Mouse (Mus musculus) ES-CJ7 (cell line): ENCODE results near the gene Hist1h3h.

Experiments
- DNase-seq: peaks from one replicate; pipeline ENCODE4 v3.0.0; 2011; ENCODE audit warnings: low read depth, low spot score

Gene Hist1h3h

DNA sequence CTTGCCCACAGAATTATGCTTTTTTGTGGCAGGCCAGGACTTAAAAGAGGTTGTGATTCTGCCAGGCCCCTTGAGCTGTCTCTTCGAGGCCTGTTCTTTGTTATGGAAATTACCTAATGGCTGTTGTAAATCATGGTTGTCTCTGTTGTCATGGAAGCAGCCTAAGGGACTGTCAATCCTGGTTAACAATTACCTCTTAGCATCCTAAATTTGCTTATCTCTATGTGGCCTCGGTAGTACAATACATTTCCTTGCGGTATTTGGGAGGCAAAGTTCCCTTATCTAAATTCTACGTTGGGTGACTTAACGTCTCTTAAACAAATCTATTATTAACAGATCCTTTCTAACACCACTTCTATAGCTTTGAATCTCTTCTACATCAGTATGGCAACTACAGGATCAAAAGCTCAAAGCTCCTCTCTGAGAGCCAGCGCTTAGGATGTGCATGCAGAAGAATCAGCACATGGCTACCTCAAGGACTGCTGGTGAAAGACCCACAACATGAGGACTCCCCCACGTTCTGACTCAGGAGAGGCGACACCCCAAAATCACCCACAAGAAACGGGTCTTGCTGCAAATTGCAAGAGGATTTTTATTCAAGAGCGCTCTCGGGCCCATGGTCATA lies 10.6 kb downstream of the Hist1h3h start:
- DNase-seq, result peak; percentile 42

DNA sequence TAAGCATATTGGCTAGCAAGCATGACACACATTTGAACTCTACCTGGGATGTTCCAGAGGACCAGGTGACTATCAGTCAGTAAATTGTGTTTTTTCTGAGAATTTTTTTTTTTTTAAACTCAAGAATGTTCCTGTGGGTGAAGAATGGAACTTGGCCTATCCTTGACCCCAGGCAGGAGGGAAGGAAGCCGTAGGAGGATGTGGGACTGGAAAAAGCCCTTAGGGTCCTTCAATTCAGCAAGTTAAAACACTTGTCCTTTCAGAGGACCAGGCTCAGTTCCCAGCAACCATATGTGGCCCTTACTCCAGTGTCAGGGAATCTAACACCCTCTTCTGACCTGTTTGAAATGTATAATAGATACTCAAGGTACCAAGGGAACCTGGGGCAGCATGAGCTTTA lies 12.1 kb downstream of the Hist1h3h start:
- DNase-seq, result no peak

DNA sequence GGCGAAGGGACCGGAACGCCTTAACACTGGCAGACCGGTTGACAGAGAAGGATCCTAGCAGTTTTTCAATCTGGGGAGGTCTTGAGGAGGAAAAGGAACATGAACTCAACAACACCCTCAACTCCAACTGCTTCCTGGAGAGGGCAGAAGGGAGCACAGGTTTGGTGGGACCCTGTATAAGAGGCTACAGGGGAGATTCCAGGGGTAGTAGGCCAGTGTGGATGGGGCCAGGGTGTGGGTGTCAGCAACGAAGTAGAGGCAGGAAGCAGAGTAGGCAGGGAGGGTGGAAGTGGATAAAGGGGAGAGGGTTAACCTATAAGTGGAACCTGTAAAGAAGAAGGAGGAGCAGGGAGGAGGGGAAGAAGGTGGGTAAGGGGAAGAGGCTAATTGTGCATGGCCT lies 16.0 kb downstream of the Hist1h3h start:
- peak; percentile 78 for DNase-seq

GRCm38 (mm10) chr13:21734010-21734905 lies 16.8 kb downstream of the Hist1h3h start:
- peak; percentile 93 for DNase-seq

DNA sequence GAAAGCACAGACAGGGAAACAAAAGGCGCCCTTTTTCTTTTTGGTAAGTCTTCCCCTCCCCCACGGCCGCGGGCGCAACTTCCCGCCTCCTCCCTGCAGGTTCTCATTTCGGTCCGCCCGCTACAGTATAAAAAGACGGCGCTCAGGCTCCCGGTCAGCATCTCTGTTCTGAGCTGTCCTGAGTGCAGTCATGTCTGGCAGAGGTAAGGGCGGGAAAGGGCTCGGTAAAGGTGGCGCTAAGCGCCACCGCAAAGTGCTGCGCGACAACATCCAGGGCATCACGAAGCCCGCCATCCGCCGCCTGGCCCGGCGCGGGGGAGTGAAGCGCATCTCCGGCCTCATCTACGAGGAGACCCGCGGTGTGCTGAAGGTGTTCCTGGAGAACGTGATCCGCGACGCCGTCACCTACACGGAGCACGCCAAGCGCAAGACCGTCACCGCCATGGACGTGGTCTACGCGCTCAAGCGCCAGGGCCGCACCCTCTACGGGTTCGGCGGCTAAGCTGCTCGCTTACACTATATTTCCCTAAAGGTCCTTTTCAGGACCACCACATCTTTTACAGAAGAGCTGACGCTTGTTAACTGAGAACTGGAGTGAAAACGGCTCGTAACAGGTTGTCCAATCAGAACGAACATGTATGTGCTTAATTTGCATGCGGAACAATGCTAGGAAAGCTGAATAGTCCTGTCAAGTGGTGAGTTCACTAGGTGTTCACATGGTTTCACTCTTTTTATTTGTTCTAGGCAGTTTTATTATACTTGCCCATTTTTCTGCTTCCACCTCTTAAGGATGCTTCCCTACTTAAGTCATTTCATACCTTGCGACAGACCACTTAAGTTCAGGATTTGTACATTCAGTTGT lies 17.7 kb downstream of the Hist1h3h start, which contains the start of gene Hist1h4j:
Hist1h4j (plus strand) TSS at position 159 of the 862 bp plus-strand sequence.
- peak; percentile 92 for DNase-seq

- DNase-seq, result no peak
These were observed 27.5 kb downstream of the Hist1h3h start for GRCm38 (mm10) chr13:21745006-21745405.

GRCm38 (mm10) chr13:21749387-21750158 lies 32.1 kb downstream of the Hist1h3h start:
- peak; percentile 71 for DNase-seq

DNA sequence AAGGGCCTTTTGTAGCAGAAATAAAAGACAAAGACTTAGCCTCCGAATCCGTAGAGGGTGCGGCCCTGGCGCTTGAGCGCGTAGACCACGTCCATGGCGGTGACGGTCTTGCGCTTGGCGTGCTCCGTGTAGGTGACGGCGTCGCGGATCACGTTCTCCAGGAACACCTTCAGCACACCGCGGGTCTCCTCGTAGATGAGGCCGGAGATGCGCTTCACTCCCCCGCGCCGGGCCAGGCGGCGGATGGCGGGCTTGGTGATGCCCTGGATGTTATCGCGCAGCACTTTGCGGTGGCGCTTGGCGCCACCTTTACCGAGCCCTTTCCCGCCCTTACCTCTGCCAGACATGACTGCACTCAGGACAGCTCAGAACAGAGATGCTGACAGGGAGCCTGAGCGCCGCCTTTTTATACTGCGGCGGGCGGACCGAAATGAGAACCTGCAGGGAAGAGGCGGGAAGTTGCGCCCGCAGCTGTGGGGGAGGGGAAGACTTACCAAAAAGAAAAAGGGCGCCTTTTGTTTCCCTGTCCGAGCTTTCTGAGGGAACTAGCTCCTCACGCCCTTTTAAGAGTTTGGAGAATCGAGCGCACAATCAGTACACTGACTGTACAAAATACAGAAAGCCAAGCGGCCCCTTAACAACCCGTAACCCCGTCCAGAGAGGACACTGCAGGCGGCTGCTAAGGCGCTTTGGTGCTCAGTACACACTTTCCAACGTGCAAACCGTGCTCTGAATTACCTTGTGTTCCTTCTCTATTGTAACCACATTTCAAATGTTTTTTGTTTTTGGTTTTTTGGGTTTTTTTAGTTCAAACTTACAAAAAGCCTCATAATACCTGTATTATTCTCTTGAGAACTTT lies 32.9 kb downstream of the Hist1h3h start, which contains the start of gene Hist1h4k:
Hist1h4k (minus strand) TSS at position 347 of the 859 bp plus-strand sequence.
- peak; percentile 96 for DNase-seq

DNA sequence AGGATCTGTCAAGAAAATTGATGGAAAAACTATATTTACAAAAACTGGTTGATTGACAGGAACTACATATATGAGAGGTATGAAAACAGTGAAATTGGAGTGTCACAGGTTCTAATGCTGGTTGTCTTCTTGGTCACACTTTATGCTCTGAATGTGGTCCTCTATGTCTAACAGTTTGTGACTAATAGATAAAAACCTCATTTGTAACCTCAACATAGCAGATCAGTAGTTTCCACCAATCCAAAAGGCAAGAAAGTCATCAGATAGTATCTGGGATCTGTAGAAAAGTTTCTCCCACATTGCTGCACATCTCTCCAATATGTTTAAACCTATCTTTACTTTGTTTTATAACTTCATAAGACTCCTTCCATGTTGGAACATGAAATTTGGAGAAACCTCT lies 34.0 kb downstream of the Hist1h3h start:
- DNase-seq, result no peak

GRCm38 (mm10) chr13:21751827-21752226 lies 34.4 kb downstream of the Hist1h3h start:
- peak; percentile 33 for DNase-seq

GRCm38 (mm10) chr13:21752356-21752755 lies 34.9 kb downstream of the Hist1h3h start:
- peak; percentile 60 for DNase-seq

GRCm38 (mm10) chr13:21753051-21753523 lies 35.6 kb downstream of the Hist1h3h start:
- DNase-seq, result peak; percentile 60

DNA sequence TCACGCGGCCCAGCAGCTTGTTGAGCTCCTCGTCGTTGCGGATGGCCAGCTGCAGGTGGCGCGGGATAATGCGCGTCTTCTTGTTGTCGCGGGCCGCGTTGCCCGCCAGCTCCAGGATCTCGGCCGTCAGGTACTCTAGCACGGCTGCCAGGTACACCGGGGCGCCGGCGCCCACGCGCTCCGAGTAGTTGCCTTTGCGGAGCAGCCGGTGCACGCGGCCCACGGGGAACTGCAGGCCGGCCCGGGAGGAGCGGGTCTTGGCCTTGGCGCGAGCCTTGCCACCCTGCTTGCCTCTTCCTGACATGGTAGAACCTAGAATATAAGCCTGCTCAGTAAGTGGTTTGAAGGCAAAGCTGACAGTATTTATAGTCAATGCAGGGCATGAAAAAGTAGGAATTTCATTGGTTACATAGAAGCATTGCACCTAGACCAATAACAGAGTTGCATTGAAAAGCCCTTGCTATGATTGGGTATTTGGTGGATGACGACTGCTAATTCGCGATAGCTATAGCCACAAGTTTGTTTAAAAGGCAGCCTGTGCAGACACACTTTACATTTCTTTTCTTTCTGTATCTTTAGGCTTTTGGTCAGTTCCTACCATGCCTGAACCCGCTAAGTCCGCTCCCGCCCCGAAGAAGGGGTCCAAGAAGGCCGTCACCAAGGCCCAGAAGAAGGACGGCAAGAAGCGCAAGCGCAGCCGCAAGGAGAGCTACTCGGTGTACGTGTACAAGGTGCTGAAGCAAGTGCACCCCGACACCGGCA lies 36.2 kb downstream of the Hist1h3h start, which contains the start of the genes Hist1h2ak and Hist1h2bn:
Hist1h2ak (minus strand) TSS at position 304 of the 762 bp plus-strand sequence.
Hist1h2bn (plus strand) TSS at position 600 of the 762 bp plus-strand sequence.
- DNase-seq, result peak; percentile 99

- DNase-seq, result peak; percentile 76
These were observed 37.0 kb downstream of the Hist1h3h start for GRCm38 (mm10) chr13:21754294-21755001.

DNA sequence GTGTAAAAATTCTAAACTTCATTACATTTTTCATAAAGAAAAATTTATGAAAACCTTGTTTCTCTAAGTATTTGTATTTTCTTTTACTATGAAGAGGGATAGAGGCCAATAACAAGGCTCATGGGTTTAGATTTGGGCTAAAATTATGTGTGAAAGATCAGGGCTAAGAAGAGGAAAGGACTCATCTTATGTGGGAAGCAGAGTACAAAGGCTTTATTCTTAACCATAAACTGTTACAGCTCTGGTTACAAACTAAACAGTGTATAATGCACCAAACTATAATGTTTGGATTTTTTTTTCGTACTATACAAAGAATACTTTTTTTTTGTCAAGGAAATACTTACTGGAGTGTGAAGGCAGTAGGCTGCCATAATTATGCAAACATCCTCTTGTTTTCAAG lies 38.2 kb downstream of the Hist1h3h start:
- no peak for DNase-seq
